Mouse (Mus musculus) thymus, adult 2 months (tissue): ENCODE measurements around the gene Col6a3.

Experiments
- CTCF ChIP-seq: fragments of 200-500 bp; IDR thresholded peaks from 2 replicates; pipeline ENCODE4 v1.5.1; 2012; ENCODE audit warnings: mild to moderate bottlenecking, control low read depth, low read length, moderate library complexity, borderline replicate concordance; ENCODE audit not compliant: control insufficient read depth, poor library complexity, insufficient read depth; ENCODE audit errors: extremely low read depth
- POLR2A ChIP-seq: fragments of 200-500 bp; IDR thresholded peaks from 2 replicates; pipeline ENCODE4 v1.6.1; 2012; ENCODE audit warnings: mild to moderate bottlenecking, low read length, control low read depth, moderate library complexity; ENCODE audit not compliant: control insufficient read depth, poor library complexity, insufficient read depth; ENCODE audit errors: extremely low read depth

GRCm38 (mm10) chr1:90770027-90770426 is 73.7 kb downstream of the Col6a3 start:
- TF ChIP-seq CTCF, result no peak
- TF ChIP-seq POLR2A, result no peak
